Comparison of ENCODE assay signal across 9 mouse cellular contexts in the genomic region with DNA sequence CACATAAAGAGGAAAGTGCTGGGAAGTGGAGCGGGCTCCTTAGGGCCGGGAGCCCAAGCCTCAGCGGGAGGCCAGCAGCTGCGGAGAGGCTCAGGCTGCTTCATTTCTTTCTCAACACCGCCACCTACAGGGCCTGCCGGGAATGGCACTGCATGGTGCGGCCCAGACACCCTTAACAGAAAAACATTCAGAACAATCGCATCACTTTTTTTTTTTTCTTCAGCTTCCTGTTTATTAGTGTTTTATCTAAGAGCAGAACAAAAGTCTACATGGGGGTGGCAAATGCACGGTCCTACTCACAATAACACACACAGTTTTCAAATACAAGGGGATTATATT.
DNase-seq lines count a peak whose midpoint lies in the region; ATAC-seq lines count a peak whose summit lies in the region.
"Had no signal": no experiment of that assay in that cellular context is flagged by ENCODE, and none has a peak within 500 bp of the region (broad histone marks: within the 10 kb centered on the region; RNA-seq: fewer than 3 reads in every experiment).

No protein-coding gene starts in this region.

- no peaks in the 10 kb centered on the region for H3K9me3 ChIP-seq in heart, embryonic 15.5 days (replicated peaks)
- H3K9me3 ChIP-seq in liver, embryonic 12.5 days (replicated peaks) = no peaks in the 10 kb centered on the region
- no peaks in the 10 kb centered on the region for H3K9me3 ChIP-seq in stomach, embryonic 15.5 days

- peaks cover 34% of the 10 kb centered on the region for H3K4me1 ChIP-seq in heart, embryonic 15.5 days (replicated peaks)
- H3K4me1 ChIP-seq in liver, embryonic 12.5 days = peaks cover 4% of the 10 kb centered on the region; the same call in 1 of the 2 replicates
- peaks cover 10% of the 10 kb centered on the region for H3K4me1 ChIP-seq in stomach, embryonic 15.5 days

- no peak overlapping the region for H3K4me2 ChIP-seq in heart, embryonic 15.5 days
- H3K4me2 ChIP-seq in liver, embryonic 12.5 days = no peak overlapping the region
- no peak overlapping the region for H3K4me2 ChIP-seq in stomach, embryonic 15.5 days

- no peaks in the 10 kb centered on the region for H3K36me3 ChIP-seq in heart, embryonic 15.5 days
- no peaks in the 10 kb centered on the region for H3K36me3 ChIP-seq in liver, embryonic 12.5 days
- no peaks in the 10 kb centered on the region for H3K36me3 ChIP-seq in stomach, embryonic 15.5 days

- ATAC-seq in heart, embryonic 15.5 days (replicated peaks; ENCODE audit: insufficient number of reproducible peaks, insufficient read depth, low FRiP score, low read depth) = peak; percentile 82
- ATAC-seq in liver, embryonic 12.5 days = peak; percentile 40; the same call in 1 of the 2 replicates
- ATAC-seq in stomach, embryonic 15.5 days (ENCODE audit: insufficient read depth, low FRiP score, low read depth) = peak; percentile 87

- no peak overlapping the region for H3K4me3 ChIP-seq in heart, embryonic 15.5 days
- H3K4me3 ChIP-seq in liver, embryonic 12.5 days = no peak overlapping the region
- H3K4me3 ChIP-seq in stomach, embryonic 15.5 days (replicated peaks) = no peak overlapping the region
- H3K4me3 ChIP-seq: erythroblast, embryonic 14.5 days had no signal

- no peak overlapping the region for H3K9ac ChIP-seq in heart, embryonic 15.5 days
- no peak overlapping the region for H3K9ac ChIP-seq in liver, embryonic 12.5 days
- no peak overlapping the region for H3K9ac ChIP-seq in stomach, embryonic 15.5 days

- H3K27ac ChIP-seq in heart, embryonic 15.5 days = no peak overlapping the region
- H3K27ac ChIP-seq in liver, embryonic 12.5 days = no peak overlapping the region
- H3K27ac ChIP-seq in stomach, embryonic 15.5 days = no peak overlapping the region

- peak; percentile 94 for DNase-seq in CD4-positive, CD25-positive, alpha-beta regulatory T cell, adult 2 months (ENCODE audit: low read depth, low spot score)
- peak; percentile 58 for DNase-seq in brain, embryonic 18.5 days (ENCODE audit: low read depth, low spot score)
- peak; percentile 76 for DNase-seq in fibroblast of lung, adult 2 months (ENCODE audit: low read depth)
- DNase-seq in kidney, postnatal 14 days = peak; percentile 95
- DNase-seq in neural tube, embryonic 10.5 days (ENCODE audit: extremely low spot score, low spot score) = peak; percentile 96

- WGBS in heart, embryonic 15.5 days = 3% methylated on average over 9 of the region's 9 CpGs
- WGBS in liver, embryonic 12.5 days (ENCODE audit: insufficient replicate concordance) = 2% methylated on average over 9 of the region's 9 CpGs
- WGBS in stomach, embryonic 15.5 days = 2% methylated on average over 9 of the region's 9 CpGs

- H3K27me3 ChIP-seq in heart, embryonic 15.5 days = peaks cover 4% of the 10 kb centered on the region; the same call in 1 of the 2 replicates
- peaks cover 36% of the 10 kb centered on the region for H3K27me3 ChIP-seq in liver, embryonic 12.5 days (replicated peaks)
- no peaks in the 10 kb centered on the region for H3K27me3 ChIP-seq in stomach, embryonic 15.5 days (replicated peaks)
